Mouse (Mus musculus): ENCODE measurements around the gene Tmem127.
"Not testable (repeated sequence)": the region's sequence is repeated elsewhere in the genome, so short reads cannot be mapped to it uniquely, and the experiment has no call there.

Gene Tmem127

GRCm38 (mm10) chr2:127269491-127270299 lies 22.0 kb downstream of the Tmem127 start, which contains the start of gene Stard7:
Gene Stard7 (plus strand): TSS chr2:127270218.
- DNase-seq (ENCODE audit: low spot score), result peak; percentile 96

- peak; percentile 81 for DNase-seq (ENCODE audit: low spot score)
Measured at GRCm38 (mm10) chr2:127270300-127271041, 22.8 kb downstream of the Tmem127 start.

- no peak for DNase-seq (ENCODE audit: low spot score)
Measured at GRCm38 (mm10) chr2:127271042-127271515, 23.4 kb downstream of the Tmem127 start.

DNA sequence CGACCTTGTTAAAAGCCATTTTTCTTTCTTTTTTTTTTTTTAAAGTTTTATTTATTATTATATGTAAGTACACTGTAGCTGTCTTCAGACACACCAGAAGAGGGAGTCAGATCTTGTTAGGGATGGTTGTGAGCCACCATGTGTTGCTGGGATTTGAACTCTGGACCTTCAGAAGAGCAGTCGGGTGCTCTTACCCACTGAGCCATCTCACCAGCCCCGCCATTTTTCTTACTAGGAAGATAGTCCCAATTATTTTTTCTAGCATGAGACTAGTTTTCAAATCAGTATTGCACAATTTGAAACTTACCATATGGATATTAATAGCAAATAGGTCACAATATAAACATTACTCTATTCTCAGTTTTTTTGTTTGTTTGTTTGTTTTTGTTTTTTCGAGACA lies 24.3 kb downstream of the Tmem127 start:
- DNase-seq (ENCODE audit: low spot score), result not testable (repeated sequence)

DNA sequence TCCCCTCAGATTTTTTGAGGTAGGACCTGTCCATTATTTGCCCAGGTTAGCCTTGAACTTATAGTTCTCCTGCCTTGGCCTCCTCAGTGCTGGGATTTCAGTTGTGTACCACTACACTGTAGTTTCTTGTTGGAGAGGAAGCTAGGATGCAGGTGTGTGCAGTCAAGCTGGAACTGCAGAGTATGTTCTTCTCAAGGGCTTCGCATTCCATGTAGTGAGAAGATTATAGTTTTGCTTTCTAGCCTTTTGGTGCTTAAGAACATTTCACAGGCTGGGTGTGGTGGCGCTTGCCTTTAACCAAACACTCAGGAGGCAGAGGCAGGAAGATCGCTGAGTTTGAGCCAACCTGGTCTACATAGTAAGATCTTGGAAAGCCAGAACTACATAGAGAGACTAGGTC lies 25.1 kb downstream of the Tmem127 start:
- DNase-seq (ENCODE audit: low spot score), result no peak

DNA sequence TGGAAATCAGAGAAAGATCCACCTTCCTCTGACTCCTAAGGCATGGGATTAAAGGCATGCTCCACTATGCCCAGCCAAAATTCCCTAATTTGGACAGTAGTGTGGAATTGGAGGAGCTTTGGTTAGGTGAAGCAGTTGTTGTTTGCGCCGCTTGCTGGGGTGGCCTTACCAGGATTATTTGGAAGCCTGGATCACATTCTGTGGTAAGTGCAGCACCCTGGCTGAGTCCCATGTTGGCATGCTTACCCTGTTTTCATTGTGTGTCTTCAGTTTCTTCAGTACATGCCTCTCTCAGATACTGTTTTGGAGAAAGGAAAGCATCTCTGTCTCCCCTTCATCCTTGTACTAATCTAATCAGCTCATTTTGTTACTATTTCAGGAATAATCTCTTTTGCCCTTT lies 26.9 kb downstream of the Tmem127 start:
- no peak for DNase-seq (ENCODE audit: low spot score)

DNA sequence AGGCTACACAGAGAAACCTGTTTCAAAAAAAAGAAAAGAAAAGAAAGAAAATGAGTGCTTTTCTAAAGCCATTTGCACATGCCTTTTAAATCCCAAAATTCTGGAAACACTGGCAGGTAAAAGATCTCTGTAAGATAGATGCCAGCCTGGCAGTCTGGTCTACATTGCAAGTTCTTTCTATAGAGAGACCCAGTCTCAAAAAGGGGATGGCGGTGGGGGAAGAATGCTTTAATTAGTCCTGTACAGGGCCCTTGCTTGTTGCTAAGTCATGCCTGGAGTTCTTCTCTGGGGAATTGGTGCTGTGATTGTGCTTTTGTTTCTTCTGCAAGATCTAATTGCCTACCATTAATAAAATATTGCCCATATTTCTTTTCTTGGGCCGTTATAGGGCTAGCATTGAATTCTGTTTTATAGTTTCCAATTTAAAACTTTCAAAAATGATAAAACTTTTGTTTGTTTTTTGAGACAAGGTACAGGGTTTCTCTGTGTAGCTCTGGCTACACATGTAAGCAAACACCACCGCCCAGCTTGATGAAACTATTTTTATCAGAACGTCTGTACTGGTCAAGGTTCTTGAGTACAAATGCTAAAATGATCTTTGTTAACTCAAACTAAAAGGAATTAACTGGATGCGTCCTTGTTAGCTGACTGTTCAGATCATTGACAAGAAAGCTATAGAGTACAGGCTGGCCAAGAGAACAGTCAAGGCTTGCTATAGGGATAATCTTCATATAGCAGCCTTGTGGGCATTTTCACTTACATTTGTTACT lies 28.0 kb downstream of the Tmem127 start:
- DNase-seq (ENCODE audit: low spot score), result no peak

GRCm38 (mm10) chr2:127278162-127278561 lies 30.5 kb downstream of the Tmem127 start:
- DNase-seq (ENCODE audit: low spot score), result no peak

GRCm38 (mm10) chr2:127292250-127292649 lies 44.5 kb downstream of the Tmem127 start:
- DNase-seq (ENCODE audit: low spot score), result no peak

GRCm38 (mm10) chr2:127297001-127297805 lies 49.5 kb downstream of the Tmem127 start:
- DNase-seq (ENCODE audit: low spot score), result no peak

DNA sequence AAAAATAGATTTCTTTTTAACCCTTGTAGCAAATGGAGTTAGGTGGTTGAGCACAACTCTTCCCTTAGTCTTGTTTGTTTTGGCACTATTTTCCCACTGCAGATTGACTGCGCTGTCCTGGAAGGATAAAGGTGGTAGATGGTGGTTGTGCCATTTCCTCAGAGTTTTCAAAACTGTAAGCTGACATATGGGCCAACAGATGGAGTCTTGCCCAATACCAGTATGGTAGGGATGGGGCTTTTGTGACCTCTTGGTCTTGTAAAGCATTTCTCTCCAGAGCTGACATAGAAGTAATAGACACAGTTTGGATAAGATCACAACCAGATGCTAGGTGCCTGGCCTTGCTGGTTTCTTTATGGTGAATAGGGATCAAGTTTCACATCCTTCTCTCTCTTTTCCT lies 50.3 kb downstream of the Tmem127 start:
- DNase-seq (ENCODE audit: low spot score), result no peak

- DNase-seq (ENCODE audit: low spot score), result no peak
Measured at GRCm38 (mm10) chr2:127300701-127301100, 53.0 kb downstream of the Tmem127 start.

GRCm38 (mm10) chr2:127301883-127302282 lies 54.2 kb downstream of the Tmem127 start:
- DNase-seq (ENCODE audit: low spot score), result no peak

DNA sequence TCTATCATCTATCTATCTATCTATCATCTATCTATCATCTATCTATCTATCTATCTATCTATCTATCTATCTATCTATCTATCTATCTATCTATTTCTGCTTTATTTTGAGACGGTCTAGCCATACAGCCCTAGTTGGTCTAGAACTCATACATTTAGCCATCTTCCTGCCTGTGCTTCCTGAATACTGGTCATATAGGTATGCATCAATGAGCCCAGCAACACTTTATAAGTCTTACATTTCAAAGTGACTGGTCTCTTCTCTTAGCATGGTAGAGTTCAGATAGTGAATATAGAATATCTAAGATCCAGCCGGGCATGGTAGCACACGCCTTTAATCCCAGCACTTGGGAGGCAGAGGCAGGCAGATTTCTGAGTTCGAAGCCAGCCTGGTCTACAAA lies 56.5 kb downstream of the Tmem127 start:
- peak; percentile 44 for DNase-seq (ENCODE audit: low spot score)

- DNase-seq (ENCODE audit: low spot score), result peak; percentile 21
Measured at GRCm38 (mm10) chr2:127304609-127305210, 57.0 kb downstream of the Tmem127 start.

- no peak for DNase-seq (ENCODE audit: low spot score)
Measured at GRCm38 (mm10) chr2:127306123-127306522, 58.4 kb downstream of the Tmem127 start.

DNA sequence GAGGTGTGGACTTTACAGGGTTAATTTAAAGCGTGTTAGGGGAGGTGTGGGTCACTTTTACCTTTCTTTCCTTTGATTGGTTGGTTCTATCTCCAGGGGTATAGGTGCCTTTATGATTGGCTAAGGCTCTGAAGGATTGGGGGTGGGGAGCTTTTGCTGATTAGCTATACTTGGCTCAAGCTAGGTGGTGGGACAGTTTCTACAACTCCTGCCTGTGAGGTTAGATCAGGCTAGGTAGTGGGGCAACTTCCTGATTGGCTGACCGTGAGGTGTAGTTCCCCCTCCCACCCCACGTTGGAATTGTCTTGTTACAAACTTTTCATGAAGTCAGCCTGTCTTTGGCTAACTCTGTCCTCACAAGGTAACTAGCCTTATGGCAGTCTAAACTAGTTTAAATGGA lies 59.5 kb downstream of the Tmem127 start:
- no peak for DNase-seq (ENCODE audit: low spot score)

DNA sequence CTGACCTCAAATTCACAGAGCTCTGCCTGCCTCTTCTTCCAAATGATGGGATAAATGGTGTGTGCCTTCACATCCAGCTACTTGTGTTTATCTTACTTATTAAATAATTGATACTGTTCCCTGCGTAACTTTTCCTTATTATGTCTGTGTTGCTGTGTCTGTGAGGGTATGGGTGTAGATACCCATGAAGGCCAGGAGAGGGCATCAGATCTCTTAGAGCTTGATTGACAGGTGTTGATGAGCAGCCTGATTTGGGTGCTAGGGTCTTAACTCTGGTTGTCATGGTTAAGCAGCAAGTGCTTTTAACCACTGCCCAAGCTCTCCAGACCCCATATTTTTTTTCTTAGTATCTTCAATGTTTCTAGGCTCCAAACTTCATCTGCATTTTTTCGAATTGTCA lies 61.0 kb downstream of the Tmem127 start:
- DNase-seq (ENCODE audit: low spot score), result no peak

DNA sequence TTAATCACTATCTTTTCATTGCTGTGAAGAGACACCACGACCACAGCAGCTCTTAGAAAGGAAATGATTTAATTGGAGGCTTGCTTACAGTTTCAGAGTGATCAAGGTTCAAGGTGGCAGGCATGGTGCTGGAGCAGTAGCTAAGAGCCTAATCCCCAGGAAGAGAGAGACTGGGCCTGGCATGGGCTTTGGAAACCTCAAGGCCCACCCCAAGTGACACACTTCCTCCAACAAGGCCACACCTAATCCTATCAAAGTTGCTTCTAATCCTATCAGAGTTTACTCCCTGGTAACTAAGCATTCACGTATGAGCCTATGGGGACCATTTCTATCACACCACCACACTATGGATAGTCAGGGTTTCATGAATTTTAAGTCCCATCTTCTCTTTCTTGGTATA lies 62.5 kb downstream of the Tmem127 start:
- DNase-seq (ENCODE audit: low spot score), result no peak

GRCm38 (mm10) chr2:127310685-127311084 lies 63.0 kb downstream of the Tmem127 start:
- DNase-seq (ENCODE audit: low spot score), result no peak
